Mouse (Mus musculus) retina, adult 2 months (tissue): ENCODE data around the gene Dnaic2.

ENCODE experiments used
- DNase-seq: peaks from one replicate; pipeline ENCODE4 v3.0.0-alpha.2; 2012; ENCODE audit warnings: low read depth, low spot score

The Dnaic2 gene

GRCm38 (mm10) chr11:114745134-114745533 lies 17.9 kb downstream of the Dnaic2 start:
- peak; percentile 59 for DNase-seq

GRCm38 (mm10) chr11:114747564-114748138 lies 20.4 kb downstream of the Dnaic2 start:
- no peak for DNase-seq

GRCm38 (mm10) chr11:114764820-114765818 lies 37.9 kb downstream of the Dnaic2 start, which contains the start of gene Kif19a:
Kif19a (plus strand) TSS chr11:114765388.
- no peak for DNase-seq

GRCm38 (mm10) chr11:114769911-114770310 lies 42.7 kb downstream of the Dnaic2 start:
- DNase-seq: no peak

GRCm38 (mm10) chr11:114771896-114772295 lies 44.7 kb downstream of the Dnaic2 start:
- no peak for DNase-seq

- DNase-seq: no peak
Observed at GRCm38 (mm10) chr11:114780076-114780475, 52.9 kb downstream of the Dnaic2 start.

- DNase-seq: no peak
Observed at GRCm38 (mm10) chr11:114785892-114786291, 58.7 kb downstream of the Dnaic2 start.

- DNase-seq: no peak
Observed at GRCm38 (mm10) chr11:114786326-114786725, 59.1 kb downstream of the Dnaic2 start.

- DNase-seq: no peak
Observed at GRCm38 (mm10) chr11:114787611-114788010, 60.4 kb downstream of the Dnaic2 start.

- DNase-seq: no peak
Observed at GRCm38 (mm10) chr11:114789061-114789714, 62.0 kb downstream of the Dnaic2 start.

- DNase-seq: no peak
Observed at GRCm38 (mm10) chr11:114789716-114790115, 62.5 kb downstream of the Dnaic2 start.

- no peak for DNase-seq
Observed at GRCm38 (mm10) chr11:114790171-114790570, 63.0 kb downstream of the Dnaic2 start.

- DNase-seq: no peak
Observed at GRCm38 (mm10) chr11:114790841-114791240, 63.6 kb downstream of the Dnaic2 start.

- DNase-seq: no peak
Observed at GRCm38 (mm10) chr11:114791351-114791889, 64.2 kb downstream of the Dnaic2 start.

- no peak for DNase-seq
Observed at GRCm38 (mm10) chr11:114791891-114792411, 64.7 kb downstream of the Dnaic2 start.

- no peak for DNase-seq
Observed at GRCm38 (mm10) chr11:114792931-114793494, 65.8 kb downstream of the Dnaic2 start.

- no peak for DNase-seq
Observed at GRCm38 (mm10) chr11:114793868-114794545, 66.8 kb downstream of the Dnaic2 start.

- DNase-seq: no peak
Observed at GRCm38 (mm10) chr11:114794691-114795090, 67.5 kb downstream of the Dnaic2 start.

GRCm38 (mm10) chr11:114795231-114795746 lies 68.1 kb downstream of the Dnaic2 start:
- DNase-seq: peak; percentile 51

- no peak for DNase-seq
Observed at GRCm38 (mm10) chr11:114795848-114796322, 68.7 kb downstream of the Dnaic2 start, which contains the start of gene Btbd17. Btbd17 (minus strand) TSS chr11:114795945.
